Mouse (Mus musculus) heart, embryonic 10.5 days (tissue): ENCODE results near the gene Nrros. TPM values are rescaled to one million over a fixed set of nuclear protein-coding genes. Genes with fewer than 3 reads are reported as not detected.

Experiments
- DNase-seq: peaks from one replicate; pipeline ENCODE4 v3.0.0-alpha.2; 2017; ENCODE audit warnings: low spot score
- H3K27ac ChIP-seq: fragments of 300-500 bp; sonication (generic); 2 replicates; pipeline ENCODE4 v1.5.1; 2016; ENCODE audit warnings: mild to moderate bottlenecking
- H3K27me3 ChIP-seq: fragments of 300-500 bp; sonication (generic); 2 replicates; pipeline ENCODE4 v1.6.1; 2016; ENCODE audit warnings: mild to moderate bottlenecking; ENCODE audit not compliant: poor library complexity, insufficient read depth, severe bottlenecking
- H3K36me3 ChIP-seq: fragments of 300-500 bp; sonication (generic); 2 replicates; pipeline ENCODE4 v1.6.1; 2016; ENCODE audit warnings: mild to moderate bottlenecking, moderate library complexity
- H3K4me1 ChIP-seq: fragments of 300-500 bp; sonication (generic); 2 replicates; pipeline ENCODE4 v1.6.1; 2016; ENCODE audit warnings: mild to moderate bottlenecking
- H3K4me3 ChIP-seq: fragments of 300-500 bp; sonication (generic); 2 replicates; pipeline ENCODE4 v1.5.1; 2016; ENCODE audit warnings: mild to moderate bottlenecking, moderate library complexity
- H3K9me3 ChIP-seq: fragments of 300-500 bp; sonication (generic); 2 replicates; pipeline ENCODE4 v1.6.1; 2016; ENCODE audit warnings: mild to moderate bottlenecking, moderate library complexity
- WGBS: fragments of 180-500 bp; shearing (Covaris S2); methylation state at CpG from one replicate; pipeline ENCODE4 v1.1.7; 2016; 5-methylcytosine and 5-hydroxymethylcytosine counted together
- polyA plus RNA-seq: library from polyadenylated mRNA; unstranded; fragments of >200 nt; fragmentation: Nextera tagmentation; extraction: Ambion mirVana; gene quantifications from 2 replicates; pipeline ENCODE4 v1.2.1, GENCODE M21; 2016

Nrros gene
- polyA plus RNA-seq, 1 experiment from 2014 or later: 10.5 TPM

GRCm38 (mm10) chr16:32154437-32154836 lies 11.0 kb downstream of the Nrros start:
- Histone ChIP-seq H3K4me1 (no peaks in the 10 kb centered on the region), H3K4me3 (no peak overlapping the region), H3K36me3 (no peaks in the 10 kb centered on the region), H3K27ac (no peak overlapping the region), H3K27me3 (no peaks in the 10 kb centered on the region), H3K9me3 (no peaks in the 10 kb centered on the region)
- 62% methylated on average over 13 of the region's 13 CpGs for WGBS
- no peak for DNase-seq

GRCm38 (mm10) chr16:32153976-32154375 lies 11.4 kb downstream of the Nrros start:
- no peak overlapping the region for H3K27ac ChIP-seq
- 81% methylated on average over 1 of the region's 1 CpGs for WGBS
- no peak for DNase-seq
- no peaks in the 10 kb centered on the region for H3K9me3 ChIP-seq
- H3K4me3 ChIP-seq: no peak overlapping the region
- no peaks in the 10 kb centered on the region for H3K27me3 ChIP-seq
- H3K36me3 ChIP-seq: no peaks in the 10 kb centered on the region
- no peaks in the 10 kb centered on the region for H3K4me1 ChIP-seq

GRCm38 (mm10) chr16:32147589-32148207 lies 17.7 kb downstream of the Nrros start:
- no peak for DNase-seq
- 53% methylated on average over 12 of the region's 13 CpGs for WGBS

GRCm38 (mm10) chr16:32144592-32144991 lies 20.8 kb downstream of the Nrros start:
- no peak overlapping the region for H3K4me3 ChIP-seq
- no peaks in the 10 kb centered on the region for H3K27me3 ChIP-seq
- H3K9me3 ChIP-seq: no peaks in the 10 kb centered on the region; the same call in 1 of the 2 replicates
- H3K4me1 ChIP-seq: 0 out of 2 replicates have a peak, but pooled peaks cover 6% of the 10 kb centered on the region
- no peak for DNase-seq
- H3K27ac ChIP-seq: no peak overlapping the region
- 88% methylated on average over 17 of the region's 17 CpGs for WGBS
- H3K36me3 ChIP-seq: peaks cover 21% of the 10 kb centered on the region

More at GRCm38 (mm10) chr16:32147589-32148207, 17.7 kb downstream of the Nrros start:
- Histone ChIP-seq H3K36me3 (peaks cover 21% of the 10 kb centered on the region), H3K4me1 (0 out of 2 replicates have a peak, but pooled peaks cover 6% of the 10 kb centered on the region), H3K9me3 (no peaks in the 10 kb centered on the region; the same call in 1 of the 2 replicates), H3K4me3 (peak overlapping the region; percentile 35), H3K27ac (peak overlapping the region; percentile 49; the same call in 1 of the 2 replicates), H3K27me3 (no peaks in the 10 kb centered on the region)

- no peaks in the 10 kb centered on the region for H3K27me3 ChIP-seq
- WGBS: 92% methylated on average over 15 of the region's 15 CpGs
- H3K27ac ChIP-seq: no peak overlapping the region
- no peaks in the 10 kb centered on the region; the same call in 1 of the 2 replicates for H3K9me3 ChIP-seq
- H3K4me1 ChIP-seq: 0 out of 2 replicates have a peak, but pooled peaks cover 6% of the 10 kb centered on the region
- no peak for DNase-seq
- H3K4me3 ChIP-seq: no peak overlapping the region
- peaks cover 21% of the 10 kb centered on the region for H3K36me3 ChIP-seq
Observed at GRCm38 (mm10) chr16:32143766-32144165, 21.6 kb downstream of the Nrros start.

- no peaks in the 10 kb centered on the region; the same call in 1 of the 2 replicates for H3K9me3 ChIP-seq
- no peak overlapping the region for H3K27ac ChIP-seq
- H3K4me1 ChIP-seq: no peaks in the 10 kb centered on the region
- H3K27me3 ChIP-seq: no peaks in the 10 kb centered on the region
- WGBS: 90% methylated on average over 1 of the region's 1 CpGs
- H3K4me3 ChIP-seq: no peak overlapping the region
- DNase-seq: no peak
- H3K36me3 ChIP-seq: peaks cover 12% of the 10 kb centered on the region
Observed at GRCm38 (mm10) chr16:32138954-32139353, 26.4 kb downstream of the Nrros start.

GRCm38 (mm10) chr16:32135842-32136357 lies 29.5 kb downstream of the Nrros start:
- Histone ChIP-seq H3K27ac (no peak overlapping the region), H3K4me3 (no peak overlapping the region), H3K27me3 (no peaks in the 10 kb centered on the region), H3K4me1 (no peaks in the 10 kb centered on the region), H3K9me3 (no peaks in the 10 kb centered on the region), H3K36me3 (no peaks in the 10 kb centered on the region)
- DNase-seq: no peak
- 80% methylated on average over 7 of the region's 7 CpGs for WGBS

- peaks cover 10% of the 10 kb centered on the region; the same call in 1 of the 2 replicates for H3K4me1 ChIP-seq
- no peaks in the 10 kb centered on the region for H3K27me3 ChIP-seq
- no peaks in the 10 kb centered on the region for H3K36me3 ChIP-seq
- DNase-seq: no peak
- no peaks in the 10 kb centered on the region for H3K9me3 ChIP-seq
- H3K27ac ChIP-seq: no peak overlapping the region
- WGBS: 79% methylated on average over 3 of the region's 3 CpGs
- no peak overlapping the region for H3K4me3 ChIP-seq
Observed at GRCm38 (mm10) chr16:32133148-32133547, 32.2 kb downstream of the Nrros start.

- Histone ChIP-seq H3K4me3 (peak overlapping the region; percentile 44), H3K27ac (peak overlapping the region; percentile 79; the same call in 1 of the 2 replicates)
- DNase-seq: no peak
Observed at GRCm38 (mm10) chr16:32130190-32130826, 35.1 kb downstream of the Nrros start.

GRCm38 (mm10) chr16:32129449-32130189 lies 35.8 kb downstream of the Nrros start:
- Histone ChIP-seq H3K4me1 (peaks cover 10% of the 10 kb centered on the region; the same call in 1 of the 2 replicates), H3K9me3 (no peaks in the 10 kb centered on the region), H3K27ac (peak overlapping the region; percentile 79; the same call in 1 of the 2 replicates), H3K27me3 (no peaks in the 10 kb centered on the region), H3K4me3 (peak overlapping the region; percentile 44), H3K36me3 (no peaks in the 10 kb centered on the region)
- DNase-seq: no peak
- WGBS: 63% methylated on average over 20 of the region's 20 CpGs

More at GRCm38 (mm10) chr16:32130190-32130826, 35.1 kb downstream of the Nrros start:
- H3K36me3 ChIP-seq: no peaks in the 10 kb centered on the region
- H3K4me1 ChIP-seq: peaks cover 10% of the 10 kb centered on the region; the same call in 1 of the 2 replicates
- H3K9me3 ChIP-seq: no peaks in the 10 kb centered on the region
- H3K27me3 ChIP-seq: no peaks in the 10 kb centered on the region
- WGBS: 55% methylated on average over 16 of the region's 16 CpGs

- 69% methylated on average over 4 of the region's 4 CpGs for WGBS
- Histone ChIP-seq H3K4me3 (no peak overlapping the region), H3K36me3 (no peaks in the 10 kb centered on the region), H3K27me3 (no peaks in the 10 kb centered on the region), H3K9me3 (no peaks in the 10 kb centered on the region), H3K4me1 (peaks cover 10% of the 10 kb centered on the region; the same call in 1 of the 2 replicates), H3K27ac (no peak overlapping the region)
- DNase-seq: no peak
Observed at GRCm38 (mm10) chr16:32127046-32127445, 38.3 kb downstream of the Nrros start.

- no peaks in the 10 kb centered on the region for H3K36me3 ChIP-seq
- no peaks in the 10 kb centered on the region for H3K27me3 ChIP-seq
- no peak overlapping the region for H3K4me3 ChIP-seq
- WGBS: 82% methylated on average over 3 of the region's 3 CpGs
- no peak for DNase-seq
- H3K27ac ChIP-seq: no peak overlapping the region
- H3K4me1 ChIP-seq: peaks cover 10% of the 10 kb centered on the region; the same call in 1 of the 2 replicates
- H3K9me3 ChIP-seq: no peaks in the 10 kb centered on the region
Observed at GRCm38 (mm10) chr16:32125364-32125763, 40.0 kb downstream of the Nrros start.
